Mouse (Mus musculus): Measurements from ENCODE around the gene Gm8237. TPM values are rescaled to one million over a fixed set of nuclear protein-coding genes. Genes with fewer than 3 reads are reported as not detected.

Gene Gm8237
- polyA plus RNA-seq, 1 experiment, result not detected

Other genes starting within 250 kb of the Gm8237 start
- not detected in 2 replicates for gene Gm8265, start 247.4 kb downstream of the Gm8237 start, polyA plus RNA-seq (2012; rRNA removed)
- not detected in 2 replicates for gene Gm9603, start 192.9 kb downstream of the Gm8237 start, polyA plus RNA-seq (2012; rRNA removed)
- 0.14 and 1.1 TPM in 2 replicates for gene Gm3373, start 138.8 kb downstream of the Gm8237 start, polyA plus RNA-seq (2012; rRNA removed)
- 0.20 and 0.28 TPM in 2 replicates for gene Gm3383, start 72.4 kb downstream of the Gm8237 start, polyA plus RNA-seq (2012; rRNA removed)
- gene Gm3424, start 50.1 kb downstream of the Gm8237 start, polyA plus RNA-seq (2012; rRNA removed), result not detected in 2 replicates
- not detected in 2 replicates for gene Gm3248, start 81.4 kb upstream of the Gm8237 start, polyA plus RNA-seq (2012; rRNA removed)
- gene Gm3453, start 98.8 kb upstream of the Gm8237 start, polyA plus RNA-seq (2012; rRNA removed), result not detected in 2 replicates
- 0.11 TPM in 1 of 2 replicates, not detected in the other for gene Gm6337, start 177.9 kb upstream of the Gm8237 start, polyA plus RNA-seq (2012; rRNA removed)
- gene Gm8206, start 213.6 kb upstream of the Gm8237 start, polyA plus RNA-seq (2012; rRNA removed), result 0.05 TPM in 1 of 2 replicates, not detected in the other
- 0.19 and 0.53 TPM in 2 replicates for gene Gm3468, start 228.3 kb upstream of the Gm8237 start, polyA plus RNA-seq (2012; rRNA removed)
- gene Gm3476, start 245.4 kb upstream of the Gm8237 start, polyA plus RNA-seq (2012; rRNA removed), result not detected in 2 replicates

Data from thymus, adult 2 months (tissue).